Mouse (Mus musculus) ES-Bruce4 (cell line): ENCODE results near the gene Rbbp7.

Experiments used
- CTCF ChIP-seq: IDR thresholded peaks from one replicate; pipeline ENCODE4 v1.8.1; 2011; ENCODE audit warnings: low read depth, low read length
- EP300 ChIP-seq: IDR thresholded peaks from 2 replicates; pipeline ENCODE4 v1.6.1; 2011; ENCODE audit warnings: low read depth, low read length; ENCODE audit not compliant: insufficient read depth

- TF ChIP-seq CTCF (no peak), EP300 (no peak)
Observed at GRCm38 (mm10) chrX:162761716-162762395, 1.7 kb downstream of the Rbbp7 start.
